Mouse (Mus musculus) forebrain, embryonic 16.5 days (tissue): ENCODE measurements around the gene Tspan14. TPM values are rescaled to one million over a fixed set of nuclear protein-coding genes. Genes with fewer than 3 reads are reported as not detected.
A peak's percentile ranks its signal among the peaks of the same experiment; 100 is the strongest.

Experiments
- ATAC-seq: fragments of 200-750 bp; cut with Nextera tagmentation; 2 replicates; pipeline ENCODE4 v1.8.0; 2017; ENCODE audit warnings: mild to moderate bottlenecking, moderate library complexity
- H3K27ac ChIP-seq: fragments of 300-500 bp; sonication (generic); 2 replicates; pipeline ENCODE4 v1.5.1; 2014; ENCODE audit warnings: low read length, control low read depth
- H3K27me3 ChIP-seq: fragments of 300-500 bp; sonication (generic); replicated peaks from 2 replicates; pipeline ENCODE4 v1.6.1; 2014; ENCODE audit warnings: low read length; ENCODE audit not compliant: control insufficient read depth, insufficient read depth
- H3K36me3 ChIP-seq: fragments of 300-500 bp; sonication (generic); 2 replicates; pipeline ENCODE4 v1.6.1; 2014; ENCODE audit not compliant: control insufficient read depth, insufficient read depth
- H3K4me1 ChIP-seq: fragments of 300-500 bp; sonication (generic); replicated peaks from 2 replicates; pipeline ENCODE4 v1.6.1; 2014; ENCODE audit warnings: low read length; ENCODE audit not compliant: control insufficient read depth, insufficient read depth
- H3K4me2 ChIP-seq: fragments of 300-500 bp; sonication (generic); 2 replicates; pipeline ENCODE4 v1.6.1; 2014; ENCODE audit warnings: mild to moderate bottlenecking, low read length, control low read depth
- H3K4me3 ChIP-seq: fragments of 300-500 bp; sonication (generic); replicated peaks from 2 replicates; pipeline ENCODE4 v1.5.1; 2014; ENCODE audit warnings: mild to moderate bottlenecking, low read length, control low read depth
- H3K9ac ChIP-seq: fragments of 300-500 bp; sonication (generic); replicated peaks from 2 replicates; pipeline ENCODE4 v1.6.1; 2014; ENCODE audit warnings: low read depth, low read length, control low read depth
- H3K9me3 ChIP-seq: fragments of 300-500 bp; sonication (generic); 2 replicates; pipeline ENCODE4 v1.6.1; 2016; ENCODE audit warnings: low read length; ENCODE audit not compliant: control insufficient read depth
- WGBS: fragments of 180-500 bp; shearing (Covaris S2); extraction: QIAGEN DNeasy Blood & Tissue Kit; methylation state at CpG from one replicate; pipeline ENCODE4 v1.1.7; 2014; 5-methylcytosine and 5-hydroxymethylcytosine counted together
- polyA plus RNA-seq: library from polyadenylated mRNA; unstranded; fragments of >200 nt; fragmentation: Nextera tagmentation; extraction: Ambion mirVana; gene quantifications from 2 replicates; pipeline ENCODE4 v1.2.1, GENCODE M21; 2015

Gene Tspan14
- polyA plus RNA-seq, 1 experiment from 2014 or later: 90.0 TPM

DNA sequence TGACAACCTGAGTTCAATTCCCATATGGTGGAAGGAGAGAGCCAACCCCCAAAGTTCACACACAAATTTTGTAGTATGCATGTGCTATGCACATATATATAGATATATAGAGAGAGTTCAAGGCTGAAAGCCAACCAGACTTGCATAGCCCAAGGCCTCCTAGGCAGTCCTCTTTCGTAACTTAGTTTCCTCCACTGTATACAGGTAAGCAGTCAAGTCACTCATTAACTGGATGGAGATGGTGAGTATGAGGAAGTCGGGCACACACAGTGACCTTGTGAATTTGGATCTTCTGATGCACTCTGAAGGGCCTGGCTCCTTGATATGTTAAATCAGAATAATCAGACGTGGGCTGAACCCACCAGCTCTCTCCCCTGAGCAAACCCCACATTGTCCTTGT lies 68.7 kb downstream of the Tspan14 start:
- no peak for ATAC-seq
- WGBS: 85% methylated on average over 3 of the region's 3 CpGs
- no peaks in the 10 kb centered on the region for H3K36me3 ChIP-seq

DNA sequence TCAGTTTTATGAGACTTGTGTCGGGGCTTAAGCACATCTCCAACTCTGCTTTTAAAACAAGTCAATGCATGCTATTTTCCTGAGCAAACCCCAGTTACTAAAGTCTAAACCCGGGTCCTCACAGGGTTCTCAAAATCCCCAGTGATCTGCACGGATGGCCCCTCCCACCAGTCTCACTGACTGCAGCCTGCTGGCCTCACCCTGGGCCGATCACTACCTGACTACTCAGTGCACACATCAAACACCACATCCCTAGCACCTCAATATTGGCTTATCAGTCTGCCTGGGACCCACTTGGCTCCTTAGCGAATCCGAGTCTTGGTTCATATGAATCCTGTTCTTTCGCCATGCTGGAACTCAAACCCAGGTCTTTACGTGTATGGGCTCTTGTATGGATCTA lies 70.9 kb downstream of the Tspan14 start:
- no peak for ATAC-seq
- Histone ChIP-seq H3K9ac (no peak overlapping the region), H3K9me3 (no peaks in the 10 kb centered on the region), H3K4me1 (peaks cover 8% of the 10 kb centered on the region), H3K4me3 (no peak overlapping the region), H3K27me3 (no peaks in the 10 kb centered on the region), H3K27ac (no peak overlapping the region), H3K4me2 (no peak overlapping the region), H3K36me3 (no peaks in the 10 kb centered on the region)
- 79% methylated on average over 8 of the region's 8 CpGs for WGBS

More for the DNA sequence above, 68.7 kb downstream of the Tspan14 start:
- Histone ChIP-seq H3K4me2 (no peak overlapping the region), H3K27me3 (no peaks in the 10 kb centered on the region), H3K9me3 (no peaks in the 10 kb centered on the region), H3K9ac (no peak overlapping the region), H3K27ac (no peak overlapping the region), H3K4me1 (peaks cover 8% of the 10 kb centered on the region), H3K4me3 (no peak overlapping the region)

DNA sequence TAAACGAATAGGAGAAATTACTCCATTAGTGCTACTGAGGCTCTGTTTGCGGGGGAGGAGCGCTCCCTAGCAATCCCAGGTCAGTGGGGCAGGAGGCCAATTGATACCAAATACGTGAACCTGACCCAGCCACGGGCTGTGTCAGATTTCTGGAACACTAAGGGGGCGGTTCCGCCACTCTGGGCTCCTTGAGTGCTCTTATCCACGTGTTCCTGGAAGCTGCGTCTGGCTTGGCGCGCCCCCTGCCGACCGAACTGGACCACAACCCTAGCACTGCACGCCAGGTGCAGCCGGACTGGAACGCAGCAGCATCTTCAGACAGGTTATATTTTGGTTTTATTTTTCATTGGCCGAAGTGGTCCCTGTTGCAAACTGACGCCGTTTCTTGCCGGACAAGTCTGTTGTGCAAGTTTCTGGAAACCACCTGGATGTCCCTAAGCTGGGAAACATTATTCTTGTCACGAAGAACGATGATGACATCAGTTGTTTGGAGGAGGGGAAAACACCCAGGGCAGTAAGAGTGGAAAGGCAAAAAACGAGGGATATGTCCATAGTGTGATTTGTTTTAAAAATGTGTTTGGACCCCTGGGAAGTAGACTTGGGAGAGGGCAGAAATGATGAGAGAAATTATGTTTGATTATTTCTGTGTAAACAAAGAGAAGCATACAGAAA lies 71.9 kb downstream of the Tspan14 start:
- Histone ChIP-seq H3K9me3 (no peaks in the 10 kb centered on the region), H3K4me3 (peak overlapping the region; percentile 26; the same call in 1 of the 2 replicates), H3K27ac (no peak overlapping the region), H3K4me1 (peaks cover 8% of the 10 kb centered on the region), H3K4me2 (peak overlapping the region; percentile 53), H3K27me3 (no peaks in the 10 kb centered on the region), H3K9ac (peak overlapping the region; percentile 36; the same call in 1 of the 2 replicates), H3K36me3 (no peaks in the 10 kb centered on the region)
- ATAC-seq: peak; percentile 94
- WGBS: 10% methylated on average over 23 of the region's 23 CpGs

DNA sequence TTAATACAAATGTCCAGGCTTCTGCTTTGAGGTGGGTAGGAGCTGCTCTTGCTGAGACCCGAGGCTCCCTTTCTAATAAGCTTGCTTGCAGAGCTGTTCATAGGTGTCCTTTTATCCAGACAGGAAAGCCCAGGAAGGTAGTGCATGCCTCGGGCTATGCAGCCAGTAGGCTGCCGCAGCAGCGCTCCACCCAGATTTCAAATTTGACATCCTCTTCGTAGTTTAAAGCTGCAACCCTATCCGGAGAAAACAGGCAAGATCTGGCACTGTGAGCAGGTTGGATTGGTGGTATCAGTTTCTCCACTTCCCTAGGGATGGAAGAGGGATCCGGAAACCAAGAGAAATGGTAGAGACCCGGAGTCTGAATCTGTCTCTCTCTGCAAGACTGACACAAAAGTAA lies 72.7 kb downstream of the Tspan14 start:
- Histone ChIP-seq H3K27ac (no peak overlapping the region), H3K4me1 (peaks cover 8% of the 10 kb centered on the region), H3K9ac (no peak overlapping the region), H3K4me2 (no peak overlapping the region), H3K9me3 (no peaks in the 10 kb centered on the region), H3K27me3 (no peaks in the 10 kb centered on the region), H3K36me3 (no peaks in the 10 kb centered on the region), H3K4me3 (no peak overlapping the region)
- 74% methylated on average over 8 of the region's 8 CpGs for WGBS
- no peak for ATAC-seq

DNA sequence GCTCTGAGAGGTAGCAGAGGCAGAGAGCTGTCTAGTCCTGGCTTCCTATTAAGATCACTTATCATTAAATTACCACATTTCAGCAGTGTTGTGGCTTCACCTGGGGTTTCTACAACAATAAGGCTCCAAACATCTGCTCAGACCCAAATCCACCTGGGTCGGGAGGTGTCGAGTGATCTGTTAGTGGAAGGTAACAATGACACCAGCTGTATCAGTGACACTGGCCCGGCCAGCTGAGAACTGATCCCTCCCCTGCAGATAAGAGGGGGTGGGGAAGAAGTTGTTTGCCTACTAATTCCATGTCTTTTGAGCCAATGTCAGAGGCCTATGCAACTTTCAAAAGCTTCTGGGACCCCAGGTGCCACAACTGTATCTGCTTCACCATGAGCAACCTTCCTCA lies 73.4 kb downstream of the Tspan14 start, which contains the start of gene Sh2d4b:
Gene Sh2d4b (minus strand): TSS at position 71 of the 400 bp plus-strand sequence.
- no peak within 1 kb of the TSS for H3K4me2 ChIP-seq
- ATAC-seq: no peak

DNA sequence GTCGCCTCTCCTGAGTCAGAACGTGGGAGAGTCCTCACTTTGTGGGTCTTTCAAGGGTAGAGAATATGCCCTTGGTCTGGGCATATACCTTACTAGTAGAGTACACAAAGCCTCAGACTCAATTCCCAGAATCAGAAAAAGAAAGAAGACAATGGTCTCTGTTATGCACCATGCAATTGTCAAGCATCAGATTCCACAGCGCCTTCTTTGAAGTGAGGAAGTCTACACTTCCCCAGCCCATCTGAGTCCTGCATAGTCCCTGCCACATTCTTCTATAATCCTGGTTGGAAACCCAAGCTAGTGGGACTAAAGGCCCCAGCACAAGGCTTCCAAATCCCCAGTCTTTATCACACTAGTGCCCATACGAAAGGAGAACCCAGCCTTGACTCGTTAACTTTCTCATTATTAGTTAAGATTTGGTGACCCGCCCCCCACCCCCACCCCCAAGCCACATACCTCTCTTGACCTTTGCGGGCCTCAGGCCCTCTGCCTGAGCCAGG lies 74.2 kb downstream of the Tspan14 start:
- H3K9me3 ChIP-seq: no peaks in the 10 kb centered on the region
- H3K27me3 ChIP-seq: no peaks in the 10 kb centered on the region
- H3K4me3 ChIP-seq: no peak overlapping the region
- 72% methylated on average over 7 of the region's 7 CpGs for WGBS
- no peak overlapping the region for H3K4me2 ChIP-seq
- H3K27ac ChIP-seq: no peak overlapping the region
- H3K4me1 ChIP-seq: peaks cover 8% of the 10 kb centered on the region
- no peaks in the 10 kb centered on the region for H3K36me3 ChIP-seq
- ATAC-seq: no peak
- no peak overlapping the region for H3K9ac ChIP-seq

More for the DNA sequence above, 73.4 kb downstream of the Tspan14 start, which contains the start of gene Sh2d4b:
- H3K27ac ChIP-seq: no peak within 1 kb of the TSS
- 75% methylated on average over 3 of the region's 3 CpGs for WGBS
- H3K9ac ChIP-seq: no peak within 1 kb of the TSS
- no peaks in the 10 kb centered on the region for H3K9me3 ChIP-seq
- H3K27me3 ChIP-seq: no peaks in the 10 kb centered on the region
- peaks cover 8% of the 10 kb centered on the region for H3K4me1 ChIP-seq
- H3K36me3 ChIP-seq: no peaks in the 10 kb centered on the region
- H3K4me3 ChIP-seq: no peak within 1 kb of the TSS

DNA sequence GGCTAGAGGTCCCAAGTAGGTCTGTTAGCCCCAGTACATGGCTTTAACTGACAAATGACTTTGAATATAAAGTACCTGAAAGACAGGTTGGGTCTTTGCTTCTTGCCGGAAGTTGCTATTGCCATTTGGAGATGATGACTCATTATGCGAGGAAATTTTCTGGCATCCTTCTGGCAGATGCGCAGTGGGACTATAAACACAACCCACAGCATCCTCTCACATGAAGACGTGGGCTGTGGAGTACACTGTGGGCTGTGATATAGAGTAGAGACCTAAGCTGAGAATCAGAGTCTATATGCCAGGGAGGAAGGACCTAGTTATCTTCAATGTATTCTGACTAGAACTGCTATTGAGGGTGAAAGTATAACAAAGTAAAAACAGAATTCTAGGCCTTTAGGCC lies 75.1 kb downstream of the Tspan14 start:
- Histone ChIP-seq H3K4me3 (no peak overlapping the region), H3K9me3 (no peaks in the 10 kb centered on the region), H3K4me2 (no peak overlapping the region), H3K27me3 (no peaks in the 10 kb centered on the region), H3K4me1 (peaks cover 8% of the 10 kb centered on the region), H3K27ac (no peak overlapping the region), H3K9ac (no peak overlapping the region), H3K36me3 (no peaks in the 10 kb centered on the region)
- ATAC-seq: no peak
- 96% methylated on average over 4 of the region's 4 CpGs for WGBS

DNA sequence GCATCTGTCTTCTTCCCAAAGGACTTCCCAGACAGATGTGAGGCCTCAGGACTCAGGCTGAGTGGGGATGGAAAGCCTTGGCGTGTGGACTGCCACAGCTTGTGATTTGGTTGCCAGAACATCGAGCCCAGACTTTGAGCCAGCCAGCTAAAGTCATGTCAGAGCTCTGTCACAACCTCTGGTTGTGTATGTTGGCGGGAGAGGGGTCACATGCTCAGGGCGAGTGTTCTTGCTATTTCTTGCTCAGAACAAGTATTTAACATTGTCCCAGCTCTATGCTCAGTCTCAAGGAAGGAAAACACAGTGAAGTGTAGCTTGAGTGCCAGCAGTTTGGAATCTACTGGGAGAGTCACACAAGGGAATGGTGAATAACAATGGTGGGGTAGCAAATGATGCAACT lies 76.9 kb downstream of the Tspan14 start:
- H3K27me3 ChIP-seq: no peaks in the 10 kb centered on the region
- ATAC-seq: no peak
- H3K27ac ChIP-seq: no peak overlapping the region
- WGBS: 76% methylated on average over 4 of the region's 4 CpGs
- peaks cover 7% of the 10 kb centered on the region for H3K4me1 ChIP-seq
- no peak overlapping the region for H3K9ac ChIP-seq
- H3K4me2 ChIP-seq: no peak overlapping the region
- H3K9me3 ChIP-seq: no peaks in the 10 kb centered on the region
- no peaks in the 10 kb centered on the region for H3K36me3 ChIP-seq
- no peak overlapping the region for H3K4me3 ChIP-seq

DNA sequence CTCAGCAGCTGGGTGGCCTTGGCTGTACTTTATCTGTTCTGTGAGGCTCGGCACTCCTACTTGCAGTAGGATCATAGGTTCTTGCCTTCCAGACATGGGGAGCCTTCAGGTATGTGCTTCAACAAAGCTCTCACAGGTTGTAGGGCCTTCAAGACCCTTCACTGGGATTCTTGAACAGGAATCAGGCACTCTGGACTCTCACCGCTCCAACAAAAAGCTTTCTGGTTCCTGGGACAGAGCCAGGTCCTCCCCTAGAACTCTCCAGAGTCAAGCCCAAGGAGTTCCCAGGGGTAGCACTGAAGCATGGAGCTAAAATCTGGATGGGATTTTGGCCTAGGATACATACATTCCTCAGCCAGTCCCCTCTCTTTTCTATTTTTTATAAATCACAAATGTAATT lies 77.4 kb downstream of the Tspan14 start:
- Histone ChIP-seq H3K27ac (no peak overlapping the region), H3K9ac (no peak overlapping the region), H3K4me1 (peaks cover 1% of the 10 kb centered on the region), H3K9me3 (no peaks in the 10 kb centered on the region), H3K27me3 (no peaks in the 10 kb centered on the region), H3K4me2 (no peak overlapping the region), H3K4me3 (no peak overlapping the region), H3K36me3 (no peaks in the 10 kb centered on the region)
- ATAC-seq: no peak
- WGBS: 93% methylated on average over 2 of the region's 2 CpGs
